Mouse (Mus musculus): ENCODE results near the gene Scamp1. TPM values are rescaled to one million over a fixed set of nuclear protein-coding genes. Genes with fewer than 3 reads are reported as not detected.

The Scamp1 gene
- polyA plus RNA-seq, 1 experiment from 2014 or later, result 74.9 TPM

DNA sequence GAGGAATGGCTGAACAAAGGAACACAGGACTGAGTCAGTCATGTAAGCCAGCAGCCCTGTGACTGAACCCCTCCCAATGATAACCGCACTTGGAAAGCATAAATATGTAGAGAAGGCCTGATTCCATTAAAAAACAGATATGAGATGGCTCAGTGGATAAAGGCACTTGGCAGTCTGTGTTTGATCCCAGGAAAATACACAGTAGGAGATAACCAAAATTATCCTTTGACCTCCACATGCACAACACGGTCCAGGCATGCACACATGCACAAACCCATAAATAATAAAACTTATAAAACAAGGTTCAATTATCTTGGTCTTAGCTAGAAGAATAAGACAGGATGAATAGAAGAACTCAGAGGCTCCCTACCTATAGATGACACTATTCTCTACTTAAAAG, 27.9 kb downstream of the Scamp1 start:
- ChIA-PET POLR2A (interaction anchor here (1.3 kb wide), 1 partner anchor 9 kb away, joined by 3 read pairs; no protein-coding TSS in a partner anchor), CTCF (interaction anchor here (1.0 kb wide), 2 partner anchors 10 to 15 kb away, joined by 3 read pairs; no protein-coding TSS in a partner anchor)
- H3K27me3 ChIP-seq, result no peaks in the 10 kb centered on the region
- no peak for ATAC-seq
- in situ Hi-C loops (cut with MboI; ENCODE audit: low pct_unique_long_range_greater_than_20kb), result no loop called here
- TF ChIP-seq CTCF (IDR thresholded peaks at IDR 0.05), result no peak
- DNase-seq (ENCODE audit: low read depth, low spot score), result no peak

DNA sequence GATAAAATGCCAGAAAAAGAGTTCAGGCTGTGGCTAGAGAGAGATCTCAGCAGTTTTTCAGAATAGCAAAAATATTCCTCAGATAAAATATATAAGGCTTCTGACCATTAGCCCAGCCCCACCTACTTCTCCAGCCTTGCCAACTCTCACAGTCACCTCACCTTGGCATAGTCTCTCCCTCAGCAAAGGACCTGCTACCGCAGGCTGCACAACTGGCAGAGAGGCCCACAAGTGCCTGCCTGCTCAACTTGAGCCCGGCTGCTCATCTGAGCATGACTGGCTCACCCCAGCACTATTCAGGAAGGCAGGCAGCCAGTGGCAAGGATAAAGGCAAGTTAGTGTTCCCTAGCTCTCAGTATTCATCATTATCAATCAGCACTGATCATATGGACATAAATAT, 30.5 kb downstream of the Scamp1 start:
- CTCF ChIA-PET, result no interaction called here
- DNase-seq (ENCODE audit: low read depth, low spot score) (no peak), ATAC-seq (no peak)
- POLR2A ChIA-PET, result no interaction called here
- in situ Hi-C loops (cut with MboI; ENCODE audit: low pct_unique_long_range_greater_than_20kb), result no loop called here
- no peak for TF ChIP-seq CTCF (IDR thresholded peaks at IDR 0.05)
- H3K27me3 ChIP-seq, result no peaks in the 10 kb centered on the region

DNA sequence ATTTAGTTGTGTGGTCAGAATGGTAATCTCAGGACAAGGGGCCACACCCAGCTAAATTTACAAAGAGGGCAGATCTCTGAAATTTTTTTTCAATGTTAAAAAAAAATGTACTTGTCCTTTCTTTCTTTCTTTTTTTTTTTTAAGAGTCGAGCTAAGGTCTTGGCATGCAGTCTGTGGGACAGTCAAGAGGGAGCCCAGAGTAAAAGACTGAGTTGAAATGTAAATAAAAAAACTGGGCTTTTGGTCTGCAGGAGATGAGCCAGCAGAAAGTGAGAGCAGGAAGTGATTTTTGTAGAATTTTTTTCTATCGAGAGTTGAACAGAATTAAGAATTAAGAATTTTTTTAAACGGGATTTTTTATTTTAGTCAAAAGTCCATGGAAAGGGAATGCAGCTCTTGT, 31.4 kb downstream of the Scamp1 start:
- in situ Hi-C loops (cut with MboI; ENCODE audit: low pct_unique_long_range_greater_than_20kb), result no loop called here
- TF ChIP-seq CTCF (IDR thresholded peaks at IDR 0.05), result no peak
- ChIA-PET POLR2A (no interaction called here), CTCF (no interaction called here)
- H3K27me3 ChIP-seq, result no peaks in the 10 kb centered on the region
- ATAC-seq (no peak), DNase-seq (ENCODE audit: low read depth, low spot score) (no peak)

DNA sequence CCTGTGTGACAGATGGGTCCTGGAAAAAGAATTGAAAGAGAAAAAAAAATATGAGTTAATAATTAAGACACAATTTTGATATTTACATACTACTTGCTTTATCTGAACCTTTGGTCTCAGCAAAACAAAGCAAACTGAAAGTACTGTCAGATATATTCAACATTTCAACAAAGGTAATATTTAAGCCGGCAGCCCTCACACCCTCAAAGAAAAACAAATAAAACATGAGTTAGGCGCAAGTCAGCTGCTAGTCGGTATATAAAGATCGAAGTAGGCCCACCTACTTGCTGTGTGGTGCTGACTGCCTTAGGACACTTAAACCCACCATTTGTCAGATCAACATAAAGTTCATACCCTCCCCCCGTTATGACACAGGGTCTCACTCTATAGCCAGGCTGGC, 32.6 kb downstream of the Scamp1 start:
- ChIA-PET POLR2A (no interaction called here), CTCF (no interaction called here)
- in situ Hi-C loops (cut with MboI; ENCODE audit: low pct_unique_long_range_greater_than_20kb), result no loop called here
- no peaks in the 10 kb centered on the region for H3K27me3 ChIP-seq
- no peak for TF ChIP-seq CTCF (IDR thresholded peaks at IDR 0.05)
- no peak for ATAC-seq
- DNase-seq (ENCODE audit: low read depth, low spot score), result no peak

DNA sequence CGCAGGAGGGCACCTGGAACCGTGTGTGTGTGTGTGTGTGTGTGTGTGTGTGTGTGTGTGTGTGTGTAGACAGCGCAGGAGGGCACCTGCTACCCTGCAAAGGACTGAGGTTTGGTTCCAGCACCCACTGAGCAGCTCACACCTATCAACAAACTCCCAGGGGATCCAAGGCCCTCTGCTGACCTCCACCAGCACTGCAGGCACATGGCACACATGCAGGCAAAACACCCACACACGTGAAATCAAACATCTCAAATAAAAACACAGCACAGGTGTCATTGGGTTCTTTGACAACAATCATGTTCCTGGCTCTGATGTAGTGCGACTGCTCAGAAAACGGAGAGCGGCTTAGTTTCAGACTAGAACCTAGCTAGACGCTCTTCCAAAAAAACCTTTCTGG, 34.9 kb downstream of the Scamp1 start:
- CTCF ChIA-PET, result no interaction called here
- POLR2A ChIA-PET, result no interaction called here
- H3K27me3 ChIP-seq, result no peaks in the 10 kb centered on the region
- DNase-seq (ENCODE audit: low read depth, low spot score), result no peak
- TF ChIP-seq CTCF (IDR thresholded peaks at IDR 0.05), result no peak
- no peak for ATAC-seq
- in situ Hi-C loops (cut with MboI; ENCODE audit: low pct_unique_long_range_greater_than_20kb), result no loop called here

DNA sequence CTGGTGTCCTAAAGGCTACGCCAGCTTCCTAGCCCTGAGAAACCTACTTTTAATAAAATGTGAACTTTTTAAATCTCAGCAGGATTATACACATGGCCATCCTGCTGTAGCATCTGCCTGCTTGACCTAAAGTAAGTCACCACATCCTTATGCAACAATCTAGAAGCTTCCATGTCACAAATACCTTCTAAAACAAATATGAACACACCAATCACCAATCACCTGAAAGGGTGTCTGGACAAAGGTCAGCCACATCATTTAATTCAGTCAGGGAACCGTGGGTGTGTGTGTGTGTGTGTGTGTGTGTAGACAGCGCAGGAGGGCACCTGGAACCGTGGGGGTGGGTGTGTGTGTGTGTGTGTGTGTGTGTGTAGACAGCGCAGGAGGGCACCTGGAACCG, 35.5 kb downstream of the Scamp1 start:
- ChIA-PET CTCF (no interaction called here), POLR2A (no interaction called here)
- DNase-seq (ENCODE audit: low read depth, low spot score) (no peak), ATAC-seq (no peak)
- in situ Hi-C loops (cut with MboI; ENCODE audit: low pct_unique_long_range_greater_than_20kb), result no loop called here
- no peak for TF ChIP-seq CTCF (IDR thresholded peaks at IDR 0.05)
- no peaks in the 10 kb centered on the region for H3K27me3 ChIP-seq

DNA sequence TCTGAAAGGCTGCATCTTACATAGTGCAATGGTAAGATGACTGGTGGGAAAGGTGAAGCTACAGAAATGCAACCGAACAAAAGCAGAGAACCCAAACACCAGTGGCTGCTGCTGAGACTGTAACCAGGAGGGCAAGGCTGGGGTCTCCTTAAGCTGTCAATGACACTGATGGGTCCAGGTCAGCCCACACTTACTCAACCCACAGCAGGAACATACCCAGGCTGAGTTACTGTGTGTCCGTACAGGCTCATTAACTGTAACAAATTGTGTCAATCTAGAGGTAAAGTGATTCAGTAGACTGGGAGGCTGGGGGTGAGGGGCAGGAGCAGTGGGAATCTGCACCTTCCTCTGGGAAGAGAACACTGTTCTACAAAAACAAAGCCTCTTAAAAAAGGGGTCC, 42.8 kb downstream of the Scamp1 start:
- no peak for DNase-seq (ENCODE audit: low read depth, low spot score)
- POLR2A ChIA-PET, result interaction anchor here (0.6 kb wide), 1 partner anchor 8 kb away, joined by 11 read pairs; no protein-coding TSS in a partner anchor
- no peaks in the 10 kb centered on the region for H3K27me3 ChIP-seq
- in situ Hi-C loops (cut with MboI; ENCODE audit: low pct_unique_long_range_greater_than_20kb), result no loop called here
- CTCF ChIA-PET, result interaction anchor here (1.2 to 1.5 kb wide), 2 partner anchors 11 to 12 kb away, joined by 4 to 5 read pairs; no protein-coding TSS in a partner anchor
- TF ChIP-seq CTCF (IDR thresholded peaks at IDR 0.05), result no peak
- ATAC-seq, result no peak

DNA sequence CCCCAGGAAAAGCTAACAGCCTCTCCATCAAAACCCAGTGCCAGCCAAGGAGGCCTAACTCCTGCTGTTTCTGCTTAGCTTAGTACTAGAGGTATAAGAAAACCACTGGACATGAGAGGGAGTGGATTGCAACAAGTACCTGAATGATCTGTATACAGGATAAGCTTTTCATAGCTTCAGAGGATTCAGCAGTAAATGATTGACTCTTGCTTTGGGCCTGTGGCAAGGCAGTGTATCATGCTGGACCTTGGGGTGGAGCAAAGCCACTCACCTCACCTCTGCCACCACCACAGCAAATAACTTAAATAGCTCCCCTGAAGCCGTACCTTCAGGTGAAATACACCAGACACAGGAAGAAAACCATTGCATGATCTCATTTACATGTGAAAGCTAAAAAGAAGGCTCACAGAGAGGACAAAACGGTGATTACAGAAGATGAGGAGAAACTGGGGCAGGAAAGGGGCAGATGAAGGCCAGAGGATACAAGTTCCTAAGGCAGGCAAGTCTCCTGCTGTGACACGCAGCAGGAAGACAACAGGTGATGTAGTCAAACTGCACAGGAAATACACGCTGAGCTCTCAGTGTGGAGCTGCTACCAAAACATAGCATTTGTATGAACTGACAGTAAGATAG, 43.6 kb downstream of the Scamp1 start:
- no peak for TF ChIP-seq CTCF (IDR thresholded peaks at IDR 0.05)
- ATAC-seq (no peak), DNase-seq (ENCODE audit: low read depth, low spot score) (no peak)
- in situ Hi-C loops (cut with MboI; ENCODE audit: low pct_unique_long_range_greater_than_20kb), result no loop called here
- no peaks in the 10 kb centered on the region for H3K27me3 ChIP-seq
- POLR2A ChIA-PET, result no interaction called here
- CTCF ChIA-PET, result interaction anchor here (1.2 kb wide), 1 partner anchor 12 kb away, joined by 4 read pairs; no protein-coding TSS in a partner anchor

DNA sequence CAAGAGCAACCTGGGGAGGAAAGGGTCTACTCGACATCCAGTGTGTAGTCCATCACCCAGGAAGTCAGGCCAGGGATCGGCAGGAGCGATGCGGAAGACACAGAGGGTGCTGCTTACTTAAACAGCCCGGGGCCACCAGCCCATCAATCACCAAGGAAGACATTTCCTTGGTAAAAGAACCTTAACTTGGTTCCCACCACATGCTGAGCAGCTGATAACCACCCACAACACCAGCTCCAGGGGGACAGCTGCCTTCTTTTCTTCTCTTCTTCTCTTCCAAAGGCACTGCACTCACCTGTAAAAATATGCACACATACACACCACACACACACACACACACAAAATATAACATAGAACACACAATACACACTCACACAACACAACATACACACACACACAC, 44.8 kb downstream of the Scamp1 start:
- H3K27me3 ChIP-seq, result no peaks in the 10 kb centered on the region
- ATAC-seq (no peak), DNase-seq (ENCODE audit: low read depth, low spot score) (no peak)
- no peak for TF ChIP-seq CTCF (IDR thresholded peaks at IDR 0.05)
- ChIA-PET POLR2A (no interaction called here), CTCF (no interaction called here)
- in situ Hi-C loops (cut with MboI; ENCODE audit: low pct_unique_long_range_greater_than_20kb), result no loop called here

DNA sequence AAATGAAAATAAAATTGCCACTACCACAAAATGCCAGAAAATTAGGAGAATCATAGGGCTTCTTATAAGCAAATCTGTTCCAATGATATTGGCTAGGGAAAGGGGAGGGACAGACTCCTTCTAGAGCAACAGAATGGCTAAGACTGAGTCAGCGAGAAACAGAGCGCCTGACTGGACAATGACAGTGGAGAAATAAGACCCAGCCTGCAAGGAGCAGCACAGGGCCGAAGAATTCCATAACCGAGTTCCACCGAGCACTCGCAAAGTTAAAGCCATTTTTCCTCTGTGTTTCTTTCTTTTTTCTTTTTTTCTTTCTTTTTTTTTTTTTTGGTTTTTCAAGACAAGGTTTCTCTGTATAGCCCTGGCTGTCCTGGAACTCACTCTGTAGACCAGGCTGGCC, 45.5 kb downstream of the Scamp1 start:
- in situ Hi-C loops (cut with MboI; ENCODE audit: low pct_unique_long_range_greater_than_20kb), result no loop called here

DNA sequence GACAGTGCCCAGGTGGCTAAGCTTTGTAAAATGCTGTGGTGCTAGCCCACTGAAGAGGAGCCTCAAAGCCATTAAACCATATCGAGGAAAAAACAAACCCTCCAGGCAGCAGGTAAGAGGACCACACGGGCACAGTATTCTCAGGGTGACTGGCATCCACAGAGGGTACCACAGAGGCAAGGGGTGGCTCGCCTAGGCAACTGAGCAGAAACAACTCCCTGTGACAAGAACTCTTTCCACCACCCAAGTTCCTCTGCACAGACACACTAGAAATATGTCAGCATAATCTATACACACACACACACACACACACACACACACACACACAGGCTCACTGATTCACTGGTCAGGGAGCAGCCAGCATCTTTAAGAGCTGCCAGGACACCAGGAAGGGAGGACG, 46.2 kb downstream of the Scamp1 start:
- no peaks in the 10 kb centered on the region for H3K27me3 ChIP-seq
- in situ Hi-C loops (cut with MboI; ENCODE audit: low pct_unique_long_range_greater_than_20kb), result no loop called here
- ATAC-seq, result no peak
- no peak for TF ChIP-seq CTCF (IDR thresholded peaks at IDR 0.05)
- CTCF ChIA-PET, result no interaction called here
- DNase-seq (ENCODE audit: low read depth, low spot score), result no peak
- POLR2A ChIA-PET, result no interaction called here

More for the DNA sequence above, 45.5 kb downstream of the Scamp1 start:
- no peaks in the 10 kb centered on the region for H3K27me3 ChIP-seq
- ChIA-PET POLR2A (no interaction called here), CTCF (no interaction called here)
- no peak for ATAC-seq
- TF ChIP-seq CTCF (IDR thresholded peaks at IDR 0.05), result no peak
- no peak for DNase-seq (ENCODE audit: low read depth, low spot score)

DNA sequence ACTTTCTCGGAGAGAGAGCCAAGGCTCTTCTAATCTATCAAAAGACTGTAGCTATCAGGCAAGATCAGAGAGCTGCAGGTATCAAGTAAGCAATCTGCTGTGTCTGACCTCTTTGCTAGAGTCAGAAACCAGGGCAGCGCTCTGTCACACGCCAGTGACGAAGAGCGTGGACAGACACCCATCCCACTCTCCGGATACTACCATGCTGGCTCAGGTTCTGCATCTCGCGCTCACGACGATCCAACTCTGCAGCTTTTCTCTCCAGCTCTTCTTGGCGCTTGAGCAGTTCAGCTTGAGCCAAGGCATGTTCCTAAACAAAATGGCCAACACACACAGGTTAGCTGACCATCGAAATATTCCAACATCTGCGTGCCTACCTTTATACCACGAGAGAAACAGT, 53.8 kb downstream of the Scamp1 start:
- ChIA-PET POLR2A (no interaction called here), CTCF (interaction anchor here (1.8 kb wide), 1 partner anchor 11 kb away, joined by 5 read pairs; no protein-coding TSS in a partner anchor)
- no peak for TF ChIP-seq CTCF (IDR thresholded peaks at IDR 0.05)
- no peak for DNase-seq (ENCODE audit: low read depth, low spot score)
- in situ Hi-C loops (cut with MboI; ENCODE audit: low pct_unique_long_range_greater_than_20kb), result no loop called here
- H3K27me3 ChIP-seq, result no peaks in the 10 kb centered on the region
- ATAC-seq, result no peak

Data from Patski (cell line).